Mouse (Mus musculus): ENCODE results near the gene P2rx3. TPM values are rescaled to one million over a fixed set of nuclear protein-coding genes. Genes with fewer than 3 reads are reported as not detected.

Gene P2rx3
- total and polyA plus RNA-seq, 3 experiments: 2.2 to 7.1 (median 3.7) TPM

DNA sequence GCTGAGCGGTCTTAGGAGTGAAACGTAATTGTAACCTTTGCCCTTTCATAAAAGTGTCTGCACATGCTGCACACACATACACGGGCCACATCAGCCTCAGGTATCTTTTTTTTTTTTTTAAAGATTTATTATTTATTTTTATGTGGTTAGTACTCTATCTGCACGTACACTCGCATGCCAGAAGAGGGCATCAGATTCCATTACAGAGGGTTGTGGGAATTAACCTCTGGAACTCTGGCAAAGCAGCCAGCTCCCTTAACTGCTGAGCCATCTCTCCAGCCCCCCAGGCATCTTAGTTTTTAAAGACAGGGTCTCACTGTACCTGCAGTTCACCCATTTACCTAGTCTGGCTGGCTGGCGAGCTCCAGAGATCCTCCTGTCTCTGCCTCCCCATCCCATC lies 22.4 kb upstream of the P2rx3 start:
- no peak for DNase-seq (ENCODE audit: extremely low read depth)
- H3K9me3 ChIP-seq (replicated peaks; ENCODE audit: low read length): no peaks in the 10 kb centered on the region
- H3K4me2 ChIP-seq (ENCODE audit: insufficient read depth, low read depth, poor library complexity, severe bottlenecking): no peak overlapping the region
- H3K4me3 ChIP-seq (replicated peaks in 1 of 3; ENCODE audit: low read depth in 2 of 3, low read length in 2 of 3, poor library complexity in 1 of 3): no peak overlapping the region
- TF ChIP-seq ELF1 (IDR thresholded peaks at IDR 0.05; ENCODE audit: low read depth, low read length) (no peak), CTCF (conservative IDR thresholded peaks at IDR 0.05 in 1 of 2, IDR thresholded peaks at IDR 0.05 in 1 of 2; ENCODE audit: low read depth in 2 of 2, low read length in 2 of 2) (0 out of 4 replicates have a peak, but pooled peaks of 1 of the 2 experiments have one; percentile 8), SMC3 (IDR thresholded peaks at IDR 0.05; ENCODE audit: low read depth, low read length) (no peak), RCOR1 (conservative IDR thresholded peaks at IDR 0.05; ENCODE audit: low read depth, low read length) (no peak), ZMIZ1 (IDR thresholded peaks at IDR 0.05; ENCODE audit: low read depth, low read length) (no peak)
- H3K4me1 ChIP-seq (ENCODE audit: control insufficient read depth in 1 of 2, insufficient read depth in 2 of 2): peaks cover 0 to 8% of the 10 kb centered on the region in 2 experiments; a peak in 2 of 4 replicates
- in situ Hi-C loops (cut with MboI; ENCODE audit: low pct_ligation_motif_present, low pct_unique_long_range_greater_than_20kb, low sequenced_read_pairs) (no loop called here), dilution Hi-C loops (cut with MboI; ENCODE audit: extremely low pct_ligation_motif_present, extremely low pct_unique_long_range_greater_than_20kb, low sequenced_read_pairs) (no loop called here)
- H3K79me2 ChIP-seq (replicated peaks; ENCODE audit: control insufficient read depth, extremely low read depth, insufficient read depth, poor library complexity, severe bottlenecking): no peaks in the 10 kb centered on the region
- H3K27ac ChIP-seq (ENCODE audit: insufficient read depth, low read depth): no peak overlapping the region
- H3K36me3 ChIP-seq (replicated peaks in 1 of 2; ENCODE audit: control insufficient read depth in 1 of 2, insufficient read depth in 1 of 2, low read length in 1 of 2): peaks cover 31 to 71% of the 10 kb centered on the region in 2 experiments
- H3K9ac ChIP-seq (ENCODE audit: insufficient read depth, low read depth): no peak overlapping the region
- H3K27me3 ChIP-seq (replicated peaks): no peaks in the 10 kb centered on the region

DNA sequence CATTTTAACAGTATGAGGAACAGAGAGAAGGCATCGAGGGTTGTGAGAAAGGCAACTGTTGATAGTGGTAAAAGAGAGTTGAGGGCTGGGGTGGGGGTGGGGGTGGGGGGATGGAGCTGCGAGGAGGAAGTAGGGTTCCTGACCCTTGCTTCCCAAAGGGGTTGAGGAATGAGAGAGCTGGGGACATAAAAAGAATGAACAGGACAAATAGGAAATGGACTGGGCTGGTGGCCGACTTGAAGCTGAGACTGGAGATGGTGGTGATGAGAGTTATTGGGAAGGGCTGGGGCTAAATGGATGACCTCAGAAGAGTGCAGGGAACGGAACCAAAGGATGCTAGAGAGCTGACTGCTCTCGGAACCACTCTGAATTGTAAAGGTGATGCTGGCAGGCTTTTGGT lies 19.4 kb upstream of the P2rx3 start:
- no peak overlapping the region for H3K27ac ChIP-seq (ENCODE audit: insufficient read depth, low read depth)
- no peak overlapping the region for H3K4me3 ChIP-seq (replicated peaks in 1 of 3; ENCODE audit: low read depth in 2 of 3, low read length in 2 of 3, poor library complexity in 1 of 3)
- H3K4me2 ChIP-seq (ENCODE audit: insufficient read depth, low read depth, poor library complexity, severe bottlenecking): no peak overlapping the region
- H3K27me3 ChIP-seq (replicated peaks): no peaks in the 10 kb centered on the region
- H3K9me3 ChIP-seq (replicated peaks; ENCODE audit: low read length): no peaks in the 10 kb centered on the region
- H3K79me2 ChIP-seq (replicated peaks; ENCODE audit: control insufficient read depth, extremely low read depth, insufficient read depth, poor library complexity, severe bottlenecking): no peaks in the 10 kb centered on the region
- H3K4me1 ChIP-seq (ENCODE audit: control insufficient read depth in 1 of 2, insufficient read depth in 2 of 2): peaks cover 0 to 8% of the 10 kb centered on the region in 2 experiments; a peak in 2 of 4 replicates
- in situ Hi-C loops (cut with MboI; ENCODE audit: low pct_ligation_motif_present, low pct_unique_long_range_greater_than_20kb, low sequenced_read_pairs) (no loop called here), dilution Hi-C loops (cut with MboI; ENCODE audit: extremely low pct_ligation_motif_present, extremely low pct_unique_long_range_greater_than_20kb, low sequenced_read_pairs) (no loop called here)
- DNase-seq (ENCODE audit: extremely low read depth): no peak
- TF ChIP-seq CTCF (conservative IDR thresholded peaks at IDR 0.05 in 1 of 2, IDR thresholded peaks at IDR 0.05 in 1 of 2; ENCODE audit: low read depth in 2 of 2, low read length in 2 of 2) (no peak), CHD2 (IDR thresholded peaks at IDR 0.05; ENCODE audit: low read length) (no peak), TBP (conservative IDR thresholded peaks at IDR 0.05; ENCODE audit: low read depth, low read length) (no peak), IRF4 (IDR thresholded peaks at IDR 0.05; ENCODE audit: low read depth, low read length) (no peak), SIN3A (IDR thresholded peaks at IDR 0.05; ENCODE audit: low read length) (no peak), E2F4 (IDR thresholded peaks at IDR 0.05; ENCODE audit: insufficient replicate concordance, low read depth, low read length) (no peak), KAT2A (IDR thresholded peaks at IDR 0.05; ENCODE audit: insufficient replicate concordance, low read length) (no peak), MAFK (IDR thresholded peaks at IDR 0.05; ENCODE audit: insufficient replicate concordance, low read length) (no peak), GABPA (IDR thresholded peaks at IDR 0.05; ENCODE audit: insufficient replicate concordance, low read depth, low read length) (no peak), MAZ (IDR thresholded peaks at IDR 0.05; ENCODE audit: low read depth, low read length) (no peak), JUND (conservative IDR thresholded peaks at IDR 0.05; ENCODE audit: low read depth, low read length) (no peak)
- H3K9ac ChIP-seq (ENCODE audit: insufficient read depth, low read depth): no peak overlapping the region
- peaks cover 22 to 70% of the 10 kb centered on the region in 2 experiments for H3K36me3 ChIP-seq (replicated peaks in 1 of 2; ENCODE audit: control insufficient read depth in 1 of 2, insufficient read depth in 1 of 2, low read length in 1 of 2)
